Comparison of ENCODE assay signal across 10 mouse cellular contexts in the genomic region with DNA sequence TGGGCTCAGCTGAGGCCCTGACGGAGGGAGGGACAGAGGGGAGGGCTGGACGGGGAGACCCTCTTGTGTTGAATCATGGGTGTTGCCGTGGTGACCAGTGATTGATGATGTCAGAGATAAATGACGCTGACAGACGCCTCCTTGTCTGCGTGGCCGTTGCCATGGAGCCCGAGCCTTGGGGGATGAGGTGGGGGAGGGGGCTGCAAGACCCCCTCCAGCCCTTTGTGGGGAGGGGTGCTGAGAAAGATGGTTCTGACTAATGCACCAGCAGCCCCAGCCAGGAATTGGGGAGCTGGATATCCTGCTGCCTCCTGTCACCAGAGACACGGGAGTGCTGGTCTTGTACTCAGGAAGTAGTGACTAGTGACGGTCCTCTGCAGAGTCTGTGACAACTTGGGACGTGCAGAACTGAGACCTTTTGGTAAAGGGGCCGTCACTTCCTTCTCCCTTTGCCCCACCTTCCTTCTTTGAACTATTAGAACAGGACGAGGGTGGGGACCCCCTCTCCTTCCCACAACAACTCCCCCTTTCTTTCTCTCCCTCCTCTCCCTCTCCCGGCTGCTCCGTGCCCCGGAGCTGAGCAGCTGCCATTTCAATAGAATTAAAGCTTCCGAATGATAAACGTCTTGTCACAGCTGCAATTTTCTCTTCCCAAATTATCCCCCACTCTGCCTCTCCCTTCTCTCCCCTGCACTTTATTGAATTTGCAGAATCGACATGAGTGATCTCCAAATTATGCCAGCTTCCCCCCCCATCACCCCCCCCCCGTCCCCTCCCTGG. TPM values are rescaled to one million over a fixed set of nuclear protein-coding genes. Genes with fewer than 3 reads are reported as not detected.
DNase-seq lines count a peak whose midpoint lies in the region; ATAC-seq and TF ChIP-seq lines count a peak whose summit lies in the region.
"Had no signal": no experiment of that assay in that cellular context is flagged by ENCODE, and none has a peak within 500 bp of the region (broad histone marks: within the 10 kb centered on the region; RNA-seq: fewer than 3 reads in every experiment).

No protein-coding gene starts in this region.

- H3K27ac ChIP-seq in heart, embryonic 11.5 days (ENCODE audit: low read depth, low read length): peak overlapping the region; percentile 32
- peak overlapping the region; percentile 95 for H3K27ac ChIP-seq in forebrain, embryonic 12.5 days
- H3K27ac ChIP-seq in limb, embryonic 10.5 days: peak overlapping the region; percentile 78
- peak overlapping the region; percentile 84 for H3K27ac ChIP-seq in neural tube, embryonic 14.5 days (ENCODE audit: low read depth, low read length)

- H3K27me3 ChIP-seq in heart, embryonic 11.5 days (ENCODE audit: control insufficient read depth, insufficient read depth, low read length): no peaks in the 10 kb centered on the region
- peaks cover 2% of the 10 kb centered on the region; the same call in 1 of the 2 replicates for H3K27me3 ChIP-seq in forebrain, embryonic 12.5 days
- H3K27me3 ChIP-seq in limb, embryonic 10.5 days (ENCODE audit: low read depth, poor library complexity, severe bottlenecking): no peaks in the 10 kb centered on the region
- H3K27me3 ChIP-seq in neural tube, embryonic 14.5 days (ENCODE audit: control insufficient read depth, insufficient read depth, low read length): no peaks in the 10 kb centered on the region

- DNase-seq in heart, adult 18-20 months: no peak
- DNase-seq in brain, embryonic 14.5 days (ENCODE audit: low read depth): peak; percentile 94
- DNase-seq in limb, embryonic 10.5 days (ENCODE audit: low spot score): peak; percentile 77
- DNase-seq in adrenal gland, postnatal 4 days (ENCODE audit: low spot score in 2 of 2): no peak
- DNase-seq in yolk sac, embryonic 10.5 days (ENCODE audit: low spot score): no peak

- no peak for ATAC-seq in heart, embryonic 11.5 days (replicated peaks; ENCODE audit: insufficient number of reproducible peaks, low FRiP score, low TSS enrichment)
- peak; percentile 57 for ATAC-seq in forebrain, embryonic 12.5 days (ENCODE audit: low FRiP score)
- peak; percentile 21; the same call in 1 of the 2 replicates for ATAC-seq in neural tube, embryonic 14.5 days (ENCODE audit: low read depth)

- H3K4me1 ChIP-seq in heart, embryonic 11.5 days (ENCODE audit: control insufficient read depth, insufficient read depth, low read length): peaks cover 75% of the 10 kb centered on the region
- H3K4me1 ChIP-seq in forebrain, embryonic 12.5 days: peaks cover 79% of the 10 kb centered on the region
- H3K4me1 ChIP-seq in limb, embryonic 10.5 days: peaks cover 86% of the 10 kb centered on the region
- H3K4me1 ChIP-seq in neural tube, embryonic 14.5 days (ENCODE audit: control insufficient read depth, insufficient read depth, low read length): peaks cover 77% of the 10 kb centered on the region

- H3K9ac ChIP-seq in heart, embryonic 11.5 days (ENCODE audit: low read depth, low read length): peak overlapping the region; percentile 34; the same call in 1 of the 2 replicates
- peak overlapping the region; percentile 41 for H3K9ac ChIP-seq in forebrain, embryonic 12.5 days
- peak overlapping the region; percentile 46; the same call in 1 of the 2 replicates for H3K9ac ChIP-seq in neural tube, embryonic 14.5 days (replicated peaks; ENCODE audit: low read depth, low read length)

- no peak for TF ChIP-seq POLR2A in brain, embryonic 14.5 days (IDR thresholded peaks at IDR 0.05; ENCODE audit: borderline replicate concordance, extremely low read depth, insufficient read depth, insufficient read length, poor library complexity, severe bottlenecking)

- TF ChIP-seq CTCF in brain, embryonic 14.5 days (IDR thresholded peaks at IDR 0.05; ENCODE audit: borderline replicate concordance, extremely low read depth, insufficient read depth, insufficient read length): no peak

- peak overlapping the region; percentile 22 for H3K4me2 ChIP-seq in heart, embryonic 11.5 days
- H3K4me2 ChIP-seq in forebrain, embryonic 12.5 days: peak overlapping the region; percentile 48
- peak overlapping the region; percentile 23 for H3K4me2 ChIP-seq in neural tube, embryonic 14.5 days (ENCODE audit: low read depth, low read length)

- WGBS in heart, embryonic 11.5 days (ENCODE audit: insufficient replicate concordance): 14% methylated on average over 20 of the region's 20 CpGs
- WGBS in forebrain, embryonic 12.5 days: 3% methylated on average over 20 of the region's 20 CpGs
- whole genome bisulfite sequencing in limb, embryonic 10.5 days: 2% methylated on average over 20 of the region's 20 CpGs
- WGBS in neural tube, embryonic 14.5 days: 2% methylated on average over 20 of the region's 20 CpGs

- H3K4me3 ChIP-seq in heart, embryonic 11.5 days (ENCODE audit: low read depth, low read length): no peak overlapping the region
- peak overlapping the region; percentile 24 for H3K4me3 ChIP-seq in forebrain, embryonic 12.5 days (replicated peaks)
- peak overlapping the region; percentile 36 for H3K4me3 ChIP-seq in limb, embryonic 10.5 days
- H3K4me3 ChIP-seq in neural tube, embryonic 14.5 days (ENCODE audit: low read depth, low read length): no peak overlapping the region
- H3K4me3 ChIP-seq: erythroblast, embryonic 14.5 days had no signal

- peaks cover 33% of the 10 kb centered on the region for H3K36me3 ChIP-seq in heart, embryonic 11.5 days (ENCODE audit: control insufficient read depth, insufficient read depth, low read length)
- H3K36me3 ChIP-seq in forebrain, embryonic 12.5 days (replicated peaks): peaks cover 23% of the 10 kb centered on the region
- H3K36me3 ChIP-seq in limb, embryonic 10.5 days: peaks cover 76% of the 10 kb centered on the region
- H3K36me3 ChIP-seq in neural tube, embryonic 14.5 days (ENCODE audit: control insufficient read depth, insufficient read depth, low read length): peaks cover 13% of the 10 kb centered on the region

- no peaks in the 10 kb centered on the region for H3K9me3 ChIP-seq in heart, embryonic 11.5 days (replicated peaks; ENCODE audit: control insufficient read depth, low read length)
- H3K9me3 ChIP-seq in forebrain, embryonic 12.5 days: no peaks in the 10 kb centered on the region
- no peaks in the 10 kb centered on the region for H3K9me3 ChIP-seq in limb, embryonic 10.5 days (replicated peaks)
- H3K9me3 ChIP-seq in neural tube, embryonic 14.5 days (ENCODE audit: control insufficient read depth, low read length): no peaks in the 10 kb centered on the region
- H3K9me3 ChIP-seq: G1E had no signal

RNA-seq across cellular contexts. Expression of gene Gjd3, which starts 13.9 kb away (rescaled TPM):
- 1.3 and 1.5 TPM in 2 replicates for polyA plus RNA-seq in heart, embryonic 11.5 days (2014; fragmentation: Nextera tagmentation; extraction: Ambion mirVana)
- total RNA-seq in heart, adult 18-20 months (2021): under 1 TPM; 0.36 to 0.45 TPM
- 2.5 and 2.9 TPM in 2 replicates for polyA plus RNA-seq in brain, embryonic 14.5 days (2012; rRNA removed)
- 0.24 and 0.47 TPM in 2 replicates for polyA plus RNA-seq in forebrain, embryonic 12.5 days (2016; fragmentation: Nextera tagmentation; extraction: Ambion mirVana)
- polyA plus RNA-seq in limb, embryonic 10.5 days (2016; fragmentation: Nextera tagmentation; extraction: Ambion mirVana): 0.24 and 0.29 TPM in 2 replicates
- 0.89 and 2.2 TPM in 2 replicates for polyA plus RNA-seq in neural tube, embryonic 14.5 days (2014; fragmentation: Nextera tagmentation; extraction: Ambion mirVana)
- total RNA-seq in adrenal gland, postnatal 4 days (2021): 1 to 10 TPM in 1 of 2 experiments, under 1 TPM in 1; 0.50 to 1.0 TPM
- total RNA-seq: G1E had no signal
- polyA plus RNA-seq: erythroblast, embryonic 14.5 days; G1E had no signal

RNA-seq across cellular contexts. Expression of gene Rara, which starts 41.3 kb away (rescaled TPM):
- 34.9 and 36.6 TPM in 2 replicates for polyA plus RNA-seq in heart, embryonic 11.5 days (2014; fragmentation: Nextera tagmentation; extraction: Ambion mirVana)
- 10 to 100 TPM in 1 of 2 experiments, 1 to 10 TPM in 1; 8.7 to 10.1 TPM for total RNA-seq in heart, adult 18-20 months (2021)
- polyA plus RNA-seq in brain, embryonic 14.5 days (2012; rRNA removed): 8.4 and 14.4 TPM in 2 replicates
- 14.0 and 16.4 TPM in 2 replicates for polyA plus RNA-seq in forebrain, embryonic 12.5 days (2016; fragmentation: Nextera tagmentation; extraction: Ambion mirVana)
- polyA plus RNA-seq in limb, embryonic 10.5 days (2016; fragmentation: Nextera tagmentation; extraction: Ambion mirVana): 38.4 and 43.7 TPM in 2 replicates
- polyA plus RNA-seq in neural tube, embryonic 14.5 days (2014; fragmentation: Nextera tagmentation; extraction: Ambion mirVana): 22.1 and 22.3 TPM in 2 replicates
- 10 to 100 TPM; 46.4 to 50.6 TPM for total RNA-seq in adrenal gland, postnatal 4 days (2021)

RNA-seq across cellular contexts. Expression of gene Top2a, which starts 55.1 kb away (rescaled TPM):
- polyA plus RNA-seq in heart, embryonic 11.5 days (2014; fragmentation: Nextera tagmentation; extraction: Ambion mirVana): 220 and 244 TPM in 2 replicates
- 1 to 10 TPM; 1.5 to 1.8 TPM for total RNA-seq in heart, adult 18-20 months (2021)
- polyA plus RNA-seq in brain, embryonic 14.5 days (2012; rRNA removed): 57.3 and 70.1 TPM in 2 replicates
- polyA plus RNA-seq in forebrain, embryonic 12.5 days (2016; fragmentation: Nextera tagmentation; extraction: Ambion mirVana): 355 and 367 TPM in 2 replicates
- polyA plus RNA-seq in limb, embryonic 10.5 days (2016; fragmentation: Nextera tagmentation; extraction: Ambion mirVana): 291 and 354 TPM in 2 replicates
- polyA plus RNA-seq in neural tube, embryonic 14.5 days (2014; fragmentation: Nextera tagmentation; extraction: Ambion mirVana): 18.3 and 24.8 TPM in 2 replicates
- total RNA-seq in adrenal gland, postnatal 4 days (2021): 100 to 1,000 TPM in 1 of 2 experiments, 10 to 100 TPM in 1; 97.3 to 114 TPM

Comparison
In these comparisons a context has a peak if more than half of its experiments do, and no peak if none do; other contexts are left out.
1. H3K27ac ChIP-seq: peak in every context shown above with its lines; median percentile 95 in forebrain, embryonic 12.5 days; 84 in neural tube, embryonic 14.5 days; 78 in limb, embryonic 10.5 days; 32 in heart, embryonic 11.5 days.
2. H3K4me3 ChIP-seq: peak in forebrain, embryonic 12.5 days (single experiment) and limb, embryonic 10.5 days (single experiment); none in heart, embryonic 11.5 days (single experiment) and neural tube, embryonic 14.5 days (single experiment).
3. DNase-seq: peak in brain, embryonic 14.5 days (single experiment) and limb, embryonic 10.5 days (single experiment); none in heart, adult 18-20 months (0 of 2), adrenal gland, postnatal 4 days (0 of 2) and yolk sac, embryonic 10.5 days (single experiment).
4. Peak in every context shown above with its lines, with median percentiles within 50 percentile points of each other: H3K4me2 ChIP-seq and H3K9ac ChIP-seq.